Mouse (Mus musculus): ENCODE measurements at regions not wholly inside any gene's neighbourhood (a gene's known extent, or its start where the extent isn't known, plus 50 kb on each side); places are given as distances from the start of the nearest gene placed in this dataset.

DNA sequence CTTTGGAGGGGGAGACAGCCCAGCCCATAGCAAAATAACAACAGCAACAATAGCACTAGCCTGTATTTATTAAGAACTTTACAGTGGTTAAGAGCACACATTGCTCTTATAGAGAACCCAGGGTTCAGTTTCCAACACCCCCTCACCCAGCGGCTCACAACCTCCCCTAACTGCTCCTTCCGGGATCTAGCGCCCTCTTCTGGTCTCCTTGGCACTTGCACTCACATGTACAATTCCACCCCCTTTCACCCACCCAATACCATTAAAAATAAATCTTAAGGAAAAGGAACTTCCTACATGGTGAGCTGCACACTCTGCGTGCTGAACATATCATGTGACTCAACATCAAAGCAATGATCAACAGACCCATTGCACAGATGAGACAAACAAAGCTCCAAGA lies 261.5 kb upstream of the Irx3 start:
- Histone ChIP-seq H3K36me3 (replicated peaks) (no peaks in the 10 kb centered on the region), H3K4me3 (replicated peaks) (no peak overlapping the region), H3K27ac (replicated peaks) (no peak overlapping the region), H3K9me3 (replicated peaks) (no peaks in the 10 kb centered on the region), H3K4me1 (replicated peaks) (no peaks in the 10 kb centered on the region), H3K9ac (no peak overlapping the region), H3K4me2 (no peak overlapping the region), H3K27me3 (peaks cover 49% of the 10 kb centered on the region)
- 40% methylated on average over 4 of the region's 4 CpGs for WGBS (ENCODE audit: insufficient replicate concordance)
- no peak for ATAC-seq (ENCODE audit: insufficient read depth)

DNA sequence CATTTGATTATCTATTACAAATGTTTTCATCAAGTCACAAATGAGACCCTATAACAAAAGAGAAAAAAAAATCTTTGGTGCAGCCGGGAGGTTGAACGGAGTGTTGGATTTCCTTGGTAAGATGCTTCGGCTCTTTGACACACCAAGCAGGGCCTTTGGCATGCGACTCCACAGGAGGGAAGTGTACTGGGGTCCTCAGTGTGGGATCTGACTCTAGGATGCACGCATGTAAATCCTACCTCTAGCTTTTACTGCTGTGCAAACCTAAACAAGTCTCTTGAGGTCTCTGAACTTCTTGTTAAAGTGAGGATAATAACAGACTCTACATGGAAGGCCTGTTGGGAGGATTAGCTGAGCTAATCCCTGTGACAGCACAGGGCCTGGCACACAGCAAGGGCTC lies 257.6 kb upstream of the Irx3 start:
- Histone ChIP-seq H3K27me3 (peaks cover 26% of the 10 kb centered on the region), H3K9me3 (replicated peaks) (no peaks in the 10 kb centered on the region), H3K4me3 (replicated peaks) (no peak overlapping the region), H3K4me2 (no peak overlapping the region), H3K4me1 (replicated peaks) (no peaks in the 10 kb centered on the region; the same call in 1 of the 2 replicates), H3K27ac (replicated peaks) (no peak overlapping the region), H3K36me3 (replicated peaks) (no peaks in the 10 kb centered on the region), H3K9ac (no peak overlapping the region)
- ATAC-seq (ENCODE audit: insufficient read depth), result no peak
- 73% methylated on average over 5 of the region's 5 CpGs for WGBS (ENCODE audit: insufficient replicate concordance)

DNA sequence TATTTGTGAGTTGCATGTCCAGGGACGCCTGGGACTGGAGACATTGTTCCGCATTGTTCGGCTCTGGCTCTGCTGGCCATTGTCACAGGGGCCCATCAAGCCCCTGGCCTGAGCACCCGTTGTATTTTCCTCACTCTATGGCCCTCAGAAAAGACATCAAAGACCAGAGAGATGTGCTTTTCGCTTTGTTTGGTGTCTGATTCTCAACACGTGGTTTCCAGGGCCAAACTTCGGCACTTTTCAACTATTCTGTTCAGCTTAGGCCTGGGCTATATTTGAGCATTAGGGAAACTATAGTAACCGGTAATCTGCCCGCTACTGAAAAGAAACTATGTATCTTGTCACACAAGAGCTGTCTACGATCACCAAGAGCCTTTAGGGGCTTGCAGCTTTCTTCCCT lies 257.1 kb upstream of the Irx3 start:
- H3K4me2 ChIP-seq, result no peak overlapping the region
- ATAC-seq (ENCODE audit: insufficient read depth), result no peak
- no peak overlapping the region for H3K9ac ChIP-seq
- WGBS (ENCODE audit: insufficient replicate concordance), result 62% methylated on average over 10 of the region's 10 CpGs
- no peak overlapping the region for H3K4me3 ChIP-seq (replicated peaks)
- H3K9me3 ChIP-seq (replicated peaks), result no peaks in the 10 kb centered on the region
- no peaks in the 10 kb centered on the region; the same call in 1 of the 2 replicates for H3K4me1 ChIP-seq (replicated peaks)
- H3K27ac ChIP-seq (replicated peaks), result no peak overlapping the region
- peaks cover 21% of the 10 kb centered on the region for H3K27me3 ChIP-seq
- H3K36me3 ChIP-seq (replicated peaks), result no peaks in the 10 kb centered on the region

GRCm38 (mm10) chr8:92057857-92058256 lies 256.0 kb upstream of the Irx3 start:
- no peak for ATAC-seq (ENCODE audit: insufficient read depth)
- WGBS (ENCODE audit: insufficient replicate concordance), result 60% methylated on average over 8 of the region's 8 CpGs

DNA sequence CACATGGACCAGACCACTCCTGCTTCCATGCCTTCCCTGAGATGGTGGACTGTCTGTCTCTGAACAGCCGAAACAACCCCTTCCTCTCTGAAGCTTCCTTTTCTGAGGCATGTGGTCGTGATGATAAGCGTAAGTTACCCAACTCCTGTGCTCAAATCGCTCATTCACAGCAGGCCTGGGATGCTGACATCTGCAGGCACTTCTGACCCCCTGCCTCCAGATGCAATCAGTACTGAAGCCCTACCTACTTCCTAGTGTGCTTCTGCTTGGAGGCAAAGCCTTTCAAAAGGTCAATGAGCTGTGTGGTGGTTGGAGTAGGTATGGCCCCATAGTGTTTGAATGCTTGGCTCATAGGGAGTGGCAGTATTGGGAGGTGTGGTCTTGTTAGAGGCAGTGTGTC lies 253.7 kb upstream of the Irx3 start:
- no peak overlapping the region for H3K4me2 ChIP-seq
- no peak overlapping the region for H3K27ac ChIP-seq (replicated peaks)
- no peaks in the 10 kb centered on the region; the same call in 1 of the 2 replicates for H3K4me1 ChIP-seq (replicated peaks)
- WGBS (ENCODE audit: insufficient replicate concordance), result 12% methylated on average over 4 of the region's 4 CpGs
- no peaks in the 10 kb centered on the region for H3K36me3 ChIP-seq (replicated peaks)
- H3K4me3 ChIP-seq (replicated peaks), result no peak overlapping the region
- peaks cover 6% of the 10 kb centered on the region; the same call in 1 of the 2 replicates for H3K27me3 ChIP-seq
- ATAC-seq (ENCODE audit: insufficient read depth), result no peak
- no peak overlapping the region for H3K9ac ChIP-seq
- H3K9me3 ChIP-seq (replicated peaks), result no peaks in the 10 kb centered on the region

More at GRCm38 (mm10) chr8:92057857-92058256, 256.0 kb upstream of the Irx3 start:
- Histone ChIP-seq H3K4me3 (replicated peaks) (no peak overlapping the region), H3K27me3 (peaks cover 15% of the 10 kb centered on the region), H3K4me1 (replicated peaks) (no peaks in the 10 kb centered on the region; the same call in 1 of the 2 replicates), H3K9ac (no peak overlapping the region), H3K4me2 (no peak overlapping the region), H3K27ac (replicated peaks) (no peak overlapping the region), H3K9me3 (replicated peaks) (no peaks in the 10 kb centered on the region), H3K36me3 (replicated peaks) (no peaks in the 10 kb centered on the region)

- H3K4me2 ChIP-seq, result no peak overlapping the region
- no peaks in the 10 kb centered on the region for H3K36me3 ChIP-seq (replicated peaks)
- no peak overlapping the region for H3K9ac ChIP-seq
- no peak overlapping the region for H3K27ac ChIP-seq (replicated peaks)
- no peaks in the 10 kb centered on the region for H3K4me1 ChIP-seq (replicated peaks)
- H3K27me3 ChIP-seq, result no peaks in the 10 kb centered on the region
- H3K4me3 ChIP-seq (replicated peaks), result no peak overlapping the region
- no peaks in the 10 kb centered on the region for H3K9me3 ChIP-seq (replicated peaks)
- ATAC-seq (ENCODE audit: insufficient read depth), result no peak
- WGBS (ENCODE audit: insufficient replicate concordance), result 31% methylated on average over 3 of the region's 3 CpGs
Observed at GRCm38 (mm10) chr8:92044695-92045094, 242.8 kb upstream of the Irx3 start.

- H3K27me3 ChIP-seq, result no peaks in the 10 kb centered on the region
- ATAC-seq (ENCODE audit: insufficient read depth), result no peak
- H3K9me3 ChIP-seq (replicated peaks), result no peaks in the 10 kb centered on the region
- no peak overlapping the region for H3K4me3 ChIP-seq (replicated peaks)
- no peak overlapping the region for H3K4me2 ChIP-seq
- H3K36me3 ChIP-seq (replicated peaks), result no peaks in the 10 kb centered on the region
- no peaks in the 10 kb centered on the region for H3K4me1 ChIP-seq (replicated peaks)
- no peak overlapping the region for H3K9ac ChIP-seq
- no peak overlapping the region for H3K27ac ChIP-seq (replicated peaks)
- 30% methylated on average over 6 of the region's 6 CpGs for WGBS (ENCODE audit: insufficient replicate concordance)
Observed at GRCm38 (mm10) chr8:92042951-92043350, 241.1 kb upstream of the Irx3 start.

DNA sequence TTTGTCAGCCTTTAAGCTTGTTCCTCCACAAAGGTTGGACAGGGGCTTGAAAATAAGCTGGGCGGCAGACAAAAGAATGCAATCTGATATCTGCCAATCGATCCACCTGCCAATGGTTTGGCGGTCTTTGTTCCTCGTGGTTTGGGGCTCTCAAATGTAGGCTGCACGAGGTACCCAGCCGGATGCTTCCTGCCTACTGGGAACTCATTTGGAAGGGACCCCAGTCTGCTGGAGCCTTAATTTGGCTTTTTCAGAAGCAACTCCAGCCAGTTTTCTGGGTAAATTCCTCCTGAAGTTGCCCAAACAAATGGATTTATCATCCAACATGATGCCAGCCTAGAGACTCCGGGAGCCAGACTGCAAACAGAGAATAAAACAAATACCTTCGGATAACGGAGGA lies 228.1 kb upstream of the Irx3 start:
- no peaks in the 10 kb centered on the region for H3K36me3 ChIP-seq (replicated peaks)
- peaks cover 28% of the 10 kb centered on the region for H3K27me3 ChIP-seq
- H3K4me2 ChIP-seq, result no peak overlapping the region
- no peak overlapping the region for H3K9ac ChIP-seq
- H3K4me3 ChIP-seq (replicated peaks), result no peak overlapping the region
- H3K27ac ChIP-seq (replicated peaks), result no peak overlapping the region
- H3K4me1 ChIP-seq (replicated peaks), result peaks cover 34% of the 10 kb centered on the region
- H3K9me3 ChIP-seq (replicated peaks), result no peaks in the 10 kb centered on the region
- whole genome bisulfite sequencing (ENCODE audit: insufficient replicate concordance), result 44% methylated on average over 9 of the region's 9 CpGs
- no peak for ATAC-seq (ENCODE audit: insufficient read depth)

DNA sequence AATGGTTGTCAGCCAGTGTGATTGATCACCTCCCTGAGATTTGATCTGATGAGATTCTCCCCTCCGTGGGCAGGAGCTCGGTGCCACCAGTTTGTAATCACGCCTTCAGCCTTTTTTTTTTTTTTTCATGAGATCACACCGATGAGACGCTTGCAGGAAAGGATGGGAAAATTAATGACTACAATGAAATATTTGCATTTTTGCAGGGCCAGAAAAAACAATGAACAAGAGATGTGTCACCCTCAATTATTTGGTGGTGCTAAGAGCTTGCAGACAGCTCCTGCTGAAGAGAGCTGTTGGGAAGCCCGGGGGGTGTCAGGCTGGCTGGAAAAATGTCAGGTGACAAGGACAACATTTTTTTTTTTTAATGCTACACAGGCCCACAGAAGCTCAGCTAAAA lies 227.6 kb upstream of the Irx3 start:
- no peak for ATAC-seq (ENCODE audit: insufficient read depth)
- 38% methylated on average over 6 of the region's 6 CpGs for WGBS (ENCODE audit: insufficient replicate concordance)
- peaks cover 34% of the 10 kb centered on the region for H3K4me1 ChIP-seq (replicated peaks)
- no peak overlapping the region for H3K4me2 ChIP-seq
- H3K27ac ChIP-seq (replicated peaks), result no peak overlapping the region
- H3K9ac ChIP-seq, result no peak overlapping the region
- H3K4me3 ChIP-seq (replicated peaks), result no peak overlapping the region
- H3K36me3 ChIP-seq (replicated peaks), result no peaks in the 10 kb centered on the region
- peaks cover 31% of the 10 kb centered on the region; the same call in 1 of the 2 replicates for H3K27me3 ChIP-seq
- H3K9me3 ChIP-seq (replicated peaks), result no peaks in the 10 kb centered on the region

DNA sequence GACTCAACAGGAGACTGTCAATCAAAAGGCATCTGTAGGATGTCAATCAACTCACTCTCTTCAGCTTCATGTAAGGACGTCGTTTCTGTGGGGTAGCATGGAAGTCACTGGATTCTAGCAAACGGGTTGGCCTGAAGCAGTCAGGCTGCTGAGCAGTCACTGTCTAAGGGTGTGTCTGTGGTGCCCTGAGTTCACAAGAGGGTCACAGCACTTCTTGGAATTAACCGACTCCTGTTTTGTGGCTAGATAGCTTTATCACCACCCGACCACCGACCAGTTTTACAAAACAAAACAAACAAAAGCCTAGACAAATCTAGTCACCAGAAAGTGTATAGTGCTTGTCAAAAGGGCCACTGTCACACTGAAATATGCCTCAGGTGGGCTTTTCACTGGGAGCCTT lies 226.4 kb upstream of the Irx3 start:
- H3K9me3 ChIP-seq (replicated peaks), result no peaks in the 10 kb centered on the region
- no peak overlapping the region for H3K4me2 ChIP-seq
- H3K27me3 ChIP-seq, result peaks cover 41% of the 10 kb centered on the region; the same call in 1 of the 2 replicates
- no peaks in the 10 kb centered on the region for H3K36me3 ChIP-seq (replicated peaks)
- no peak overlapping the region for H3K4me3 ChIP-seq (replicated peaks)
- H3K4me1 ChIP-seq (replicated peaks), result peaks cover 40% of the 10 kb centered on the region
- peak; percentile 59 for ATAC-seq (ENCODE audit: insufficient read depth)
- no peak overlapping the region for H3K27ac ChIP-seq (replicated peaks)
- H3K9ac ChIP-seq, result no peak overlapping the region
- WGBS (ENCODE audit: insufficient replicate concordance), result 2% methylated on average over 6 of the region's 6 CpGs

GRCm38 (mm10) chr8:92024133-92024532 lies 222.3 kb upstream of the Irx3 start:
- Histone ChIP-seq H3K4me2 (no peak overlapping the region), H3K9me3 (replicated peaks) (no peaks in the 10 kb centered on the region), H3K27me3 (peaks cover 32% of the 10 kb centered on the region; the same call in 1 of the 2 replicates), H3K4me3 (replicated peaks) (no peak overlapping the region), H3K36me3 (replicated peaks) (no peaks in the 10 kb centered on the region), H3K9ac (no peak overlapping the region), H3K27ac (replicated peaks) (no peak overlapping the region), H3K4me1 (replicated peaks) (peaks cover 43% of the 10 kb centered on the region)
- no peak for ATAC-seq (ENCODE audit: insufficient read depth)
- WGBS (ENCODE audit: insufficient replicate concordance), result 19% methylated on average over 8 of the region's 8 CpGs

GRCm38 (mm10) chr8:92021521-92021920 lies 219.7 kb upstream of the Irx3 start:
- Histone ChIP-seq H3K4me2 (no peak overlapping the region), H3K36me3 (replicated peaks) (no peaks in the 10 kb centered on the region), H3K4me3 (replicated peaks) (no peak overlapping the region), H3K27ac (replicated peaks) (no peak overlapping the region), H3K27me3 (peaks cover 23% of the 10 kb centered on the region; the same call in 1 of the 2 replicates), H3K9me3 (replicated peaks) (no peaks in the 10 kb centered on the region), H3K9ac (no peak overlapping the region), H3K4me1 (replicated peaks) (peaks cover 18% of the 10 kb centered on the region)
- 52% methylated on average over 3 of the region's 3 CpGs for WGBS (ENCODE audit: insufficient replicate concordance)
- no peak for ATAC-seq (ENCODE audit: insufficient read depth)

Data from liver, embryonic 15.5 days (tissue).